Mouse (Mus musculus) kidney, postnatal 0 days (tissue): ENCODE results near the gene Ppara. TPM values are rescaled to one million over a fixed set of nuclear protein-coding genes. Genes with fewer than 3 reads are reported as not detected.

Experiments
- ATAC-seq: fragments of 200-750 bp; cut with Nextera tagmentation; replicated peaks from 2 replicates; pipeline ENCODE4 v1.8.0; 2017; ENCODE audit warnings: low read depth, moderate number of reproducible peaks, moderate TSS enrichment, moderate library complexity; ENCODE audit not compliant: low FRiP score
- DNase-seq: peaks from one replicate; pipeline ENCODE4 v3.0.0-alpha.2; 2016; ENCODE audit warnings: low spot score
- H3K27ac ChIP-seq: fragments of 300-500 bp; sonication (generic); 2 replicates; pipeline ENCODE4 v1.5.1; 2014; ENCODE audit warnings: mild to moderate bottlenecking
- H3K27me3 ChIP-seq: fragments of 300-500 bp; sonication (generic); 2 replicates; pipeline ENCODE4 v1.6.1; 2014; ENCODE audit warnings: low read length, mixed read lengths; ENCODE audit not compliant: insufficient read depth
- H3K36me3 ChIP-seq: fragments of 300-500 bp; sonication (generic); 2 replicates; pipeline ENCODE4 v1.6.1; 2014; ENCODE audit warnings: low read length, mixed read lengths; ENCODE audit not compliant: insufficient read depth
- H3K4me1 ChIP-seq: fragments of 300-500 bp; sonication (generic); replicated peaks from 2 replicates; pipeline ENCODE4 v1.6.1; 2014; ENCODE audit warnings: antibody characterized with exemption, low read length, mixed read lengths; ENCODE audit not compliant: insufficient read depth
- H3K4me2 ChIP-seq: fragments of 300-500 bp; sonication (generic); 2 replicates; pipeline ENCODE4 v1.6.1; 2014; ENCODE audit warnings: mild to moderate bottlenecking, low read length, moderate library complexity, mixed read lengths
- H3K4me3 ChIP-seq: fragments of 300-500 bp; sonication (generic); replicated peaks from 2 replicates; pipeline ENCODE4 v1.5.1; 2014; ENCODE audit warnings: low read depth, low read length
- H3K9ac ChIP-seq: fragments of 300-500 bp; sonication (generic); 2 replicates; pipeline ENCODE4 v1.6.1; 2014; ENCODE audit warnings: low read depth, low read length
- H3K9me3 ChIP-seq: fragments of 300-500 bp; sonication (generic); replicated peaks from 2 replicates; pipeline ENCODE4 v1.6.1; 2016; ENCODE audit warnings: low read length, inconsistent platforms, mixed read lengths
- CTCF ChIP-seq: IDR thresholded peaks from 2 replicates; pipeline ENCODE4 v1.5.1; 2016; ENCODE audit warnings: antibody characterized with exemption, low read depth, mild to moderate bottlenecking, moderate library complexity
- WGBS: fragments of 180-500 bp; shearing (Covaris S2); extraction: QIAGEN DNeasy Blood & Tissue Kit; methylation state at CpG from one replicate; pipeline ENCODE4 v1.1.7; 2014; 5-methylcytosine and 5-hydroxymethylcytosine counted together
- polyA plus RNA-seq: library from polyadenylated mRNA; unstranded; fragments of >200 nt; fragmentation: Nextera tagmentation; extraction: Ambion mirVana; gene quantifications from 2 replicates; pipeline ENCODE4 v1.2.1, GENCODE M21; 2015

Ppara gene
- polyA plus RNA-seq, 1 experiment from 2014 or later: 12.0 TPM

GRCm38 (mm10) chr15:85720366-85720841 is 14.4 kb upstream of the Ppara start:
- Histone ChIP-seq H3K27ac (no peak overlapping the region), H3K27me3 (no peaks in the 10 kb centered on the region), H3K9ac (no peak overlapping the region), H3K9me3 (no peaks in the 10 kb centered on the region), H3K36me3 (no peaks in the 10 kb centered on the region), H3K4me2 (no peak overlapping the region), H3K4me3 (no peak overlapping the region), H3K4me1 (0 out of 2 replicates have a peak, but pooled peaks cover 4% of the 10 kb centered on the region)
- 48% methylated on average over 6 of the region's 6 CpGs for WGBS
- DNase-seq (no peak), ATAC-seq (peak; percentile 38)
- no peak for TF ChIP-seq CTCF

GRCm38 (mm10) chr15:85724271-85725165 is 10.3 kb upstream of the Ppara start:
- TF ChIP-seq CTCF: no peak
- WGBS: 31% methylated on average over 11 of the region's 11 CpGs
- no peak overlapping the region for H3K9ac ChIP-seq

GRCm38 (mm10) chr15:85728224-85728623 is 6.6 kb upstream of the Ppara start:
- no peak overlapping the region for H3K4me2 ChIP-seq
- no peaks in the 10 kb centered on the region for H3K9me3 ChIP-seq
- H3K36me3 ChIP-seq: no peaks in the 10 kb centered on the region
- TF ChIP-seq CTCF: no peak
- H3K4me3 ChIP-seq: no peak overlapping the region
- no peak overlapping the region for H3K27ac ChIP-seq
- H3K27me3 ChIP-seq: no peaks in the 10 kb centered on the region
- 0 out of 2 replicates have a peak, but pooled peaks cover 4% of the 10 kb centered on the region for H3K4me1 ChIP-seq
- DNase-seq (no peak), ATAC-seq (no peak)
- no peak overlapping the region for H3K9ac ChIP-seq
- 88% methylated on average over 5 of the region's 5 CpGs for WGBS

More at GRCm38 (mm10) chr15:85724271-85725165, 10.3 kb upstream of the Ppara start:
- Histone ChIP-seq H3K4me3 (no peak overlapping the region), H3K4me2 (no peak overlapping the region), H3K9me3 (no peaks in the 10 kb centered on the region), H3K4me1 (0 out of 2 replicates have a peak, but pooled peaks cover 4% of the 10 kb centered on the region), H3K27ac (0 out of 2 replicates have a peak overlapping the region, but pooled peaks have one; percentile 25), H3K27me3 (no peaks in the 10 kb centered on the region), H3K36me3 (no peaks in the 10 kb centered on the region)
- DNase-seq (no peak), ATAC-seq (peak; percentile 38; the same call in 1 of the 2 replicates)

DNA sequence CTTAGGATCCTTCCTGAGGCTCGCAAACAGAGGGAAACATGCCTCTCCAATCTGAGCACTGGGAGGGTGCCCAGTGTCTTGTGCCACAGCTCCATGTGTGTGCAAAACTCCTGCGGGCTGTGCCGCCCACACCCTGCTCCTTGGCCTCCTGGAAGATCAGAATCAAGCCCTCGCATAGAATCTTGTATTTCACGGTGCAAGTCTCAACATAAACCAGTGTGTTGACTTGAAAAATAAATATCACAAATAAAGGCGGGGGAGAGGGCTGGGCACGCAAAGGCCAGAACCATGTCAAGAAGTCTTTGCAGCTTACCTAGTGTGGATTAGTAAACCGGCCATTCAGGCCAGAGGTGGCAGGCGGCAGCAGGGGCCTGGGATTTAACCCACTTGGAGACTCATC is 5.5 kb upstream of the Ppara start:
- WGBS: 71% methylated on average over 9 of the region's 9 CpGs
- Histone ChIP-seq H3K4me3 (no peak overlapping the region), H3K4me1 (0 out of 2 replicates have a peak, but pooled peaks cover 4% of the 10 kb centered on the region), H3K36me3 (no peaks in the 10 kb centered on the region), H3K9ac (no peak overlapping the region), H3K27me3 (no peaks in the 10 kb centered on the region; the same call in 1 of the 2 replicates), H3K27ac (no peak overlapping the region), H3K9me3 (no peaks in the 10 kb centered on the region), H3K4me2 (no peak overlapping the region)
- TF ChIP-seq CTCF: no peak
- no peak for ATAC-seq
- DNase-seq: no peak

DNA sequence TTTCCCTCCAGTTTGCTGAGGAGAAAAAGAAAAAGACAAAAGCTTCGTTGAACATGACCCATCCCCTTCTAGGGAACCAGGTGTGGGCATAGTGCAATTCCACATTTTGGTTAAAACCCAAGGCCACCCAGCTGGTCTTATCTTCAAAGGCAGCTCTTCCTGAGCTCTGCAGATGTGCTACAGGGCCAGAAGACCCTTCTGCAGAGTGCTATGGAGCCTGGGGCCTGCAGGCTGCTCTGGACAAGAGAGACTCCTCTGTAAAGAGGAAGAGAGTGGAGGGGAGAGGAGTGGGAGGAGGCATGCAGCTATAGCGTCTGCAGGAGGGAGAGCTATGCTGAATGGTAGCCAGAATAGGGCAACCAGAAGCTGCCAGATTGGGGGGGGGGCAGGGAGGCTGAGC is 4.8 kb upstream of the Ppara start:
- Histone ChIP-seq H3K27ac (no peak overlapping the region), H3K27me3 (no peaks in the 10 kb centered on the region; the same call in 1 of the 2 replicates), H3K4me2 (no peak overlapping the region), H3K36me3 (no peaks in the 10 kb centered on the region), H3K9me3 (no peaks in the 10 kb centered on the region), H3K9ac (no peak overlapping the region), H3K4me1 (no peaks in the 10 kb centered on the region), H3K4me3 (no peak overlapping the region)
- DNase-seq: no peak
- 39% methylated on average over 2 of the region's 2 CpGs for WGBS
- TF ChIP-seq CTCF: no peak
- no peak for ATAC-seq

DNA sequence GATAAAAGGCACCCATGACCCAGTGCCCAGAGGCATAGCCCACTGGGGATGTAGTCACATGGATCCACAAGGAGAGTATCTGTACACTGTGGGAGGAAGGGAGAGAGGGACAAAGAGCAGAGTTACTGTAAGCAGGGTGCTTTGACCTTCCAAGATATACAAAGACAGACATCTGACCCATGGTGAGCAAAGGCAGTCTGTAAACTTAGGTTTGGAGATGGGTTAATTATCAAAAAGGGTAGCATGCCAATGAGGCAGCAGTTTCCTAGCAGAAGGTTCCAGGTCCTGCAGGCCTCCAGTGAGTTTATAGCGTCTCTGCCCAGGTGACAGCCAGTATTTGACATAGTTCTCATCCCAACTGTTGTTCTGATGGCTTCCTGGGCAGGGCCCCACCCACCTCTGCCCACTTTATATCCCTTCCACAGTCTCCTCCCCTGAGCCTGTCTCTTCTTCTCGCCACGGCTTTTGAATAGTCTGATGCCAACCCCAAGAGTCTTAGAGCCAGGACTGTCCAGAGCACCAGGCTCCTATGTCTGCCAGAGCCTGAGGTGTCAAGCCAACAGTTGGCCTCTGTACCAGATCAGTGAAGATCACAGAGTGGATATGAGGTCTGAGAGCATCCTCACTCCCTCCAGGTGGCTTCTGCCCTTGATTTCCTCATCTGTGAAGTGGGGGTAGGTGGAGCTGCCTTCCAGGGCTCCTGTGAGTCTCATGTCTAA is 2.7 kb upstream of the Ppara start:
- H3K9me3 ChIP-seq: no peaks in the 10 kb centered on the region
- H3K4me2 ChIP-seq: no peak overlapping the region
- no peak overlapping the region for H3K27ac ChIP-seq
- WGBS: 72% methylated on average over 3 of the region's 3 CpGs
- TF ChIP-seq CTCF: no peak
- DNase-seq (no peak), ATAC-seq (no peak)
- H3K27me3 ChIP-seq: no peaks in the 10 kb centered on the region; the same call in 1 of the 2 replicates
- H3K4me3 ChIP-seq: no peak overlapping the region
- no peaks in the 10 kb centered on the region; the same call in 1 of the 2 replicates for H3K4me1 ChIP-seq
- no peaks in the 10 kb centered on the region for H3K36me3 ChIP-seq
- H3K9ac ChIP-seq: no peak overlapping the region
